Mouse (Mus musculus): ENCODE measurements around the gene Nudt2.

GRCm38 (mm10) chr4:41494378-41494777, 29.4 kb downstream of the Nudt2 start:
- TF ChIP-seq CTCF (IDR thresholded peaks at IDR 0.05; ENCODE audit: low read depth) (no peak), EP300 (IDR thresholded peaks at IDR 0.05; ENCODE audit: low read depth) (no peak)
